Mouse (Mus musculus): ENCODE measurements at regions not wholly inside any gene's neighbourhood (a gene's known extent, or its start where the extent isn't known, plus 50 kb on each side); places are given as distances from the start of the nearest gene placed in this dataset.

DNA sequence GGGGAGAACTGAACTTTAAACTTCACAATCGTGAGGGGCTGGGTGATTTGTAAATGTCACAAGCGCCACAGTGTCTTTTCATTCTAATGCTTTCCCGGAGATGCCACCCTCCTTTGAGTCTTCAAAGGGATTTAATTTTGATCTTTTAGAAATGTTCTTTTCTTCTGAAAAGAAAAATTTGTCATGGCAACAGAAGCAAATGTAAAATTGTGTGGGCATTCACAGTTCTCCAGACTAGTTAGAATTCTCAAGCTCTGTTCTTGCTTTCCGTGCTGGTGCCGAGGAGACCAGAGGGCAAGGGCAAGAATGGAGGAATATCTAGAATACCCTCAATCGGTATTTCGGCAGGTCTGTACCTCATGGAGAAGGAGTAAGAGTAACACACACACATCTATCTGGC, 164.1 kb upstream of the Ccdc122 start:
- TF ChIP-seq POLR2A (IDR thresholded peaks at IDR 0.05; ENCODE audit: insufficient read depth, low read depth, low read length) (no peak), CTCF (IDR thresholded peaks at IDR 0.05; ENCODE audit: insufficient read depth, low read depth, low read length) (no peak)

All from olfactory bulb, adult 2 months (tissue).